Mouse (Mus musculus) spleen, adult 18-20 months (tissue): ENCODE measurements around the gene Gm11937.
A peak's percentile ranks its signal among the peaks of the same experiment; 100 is the strongest.

Experiments
- DNase-seq, 2 experiments: peaks; one replicate each; pipeline ENCODE4 v3.0.0; 2022; ENCODE audit warnings: mixed read lengths in 2 of 2

The Gm11937 gene

DNA sequence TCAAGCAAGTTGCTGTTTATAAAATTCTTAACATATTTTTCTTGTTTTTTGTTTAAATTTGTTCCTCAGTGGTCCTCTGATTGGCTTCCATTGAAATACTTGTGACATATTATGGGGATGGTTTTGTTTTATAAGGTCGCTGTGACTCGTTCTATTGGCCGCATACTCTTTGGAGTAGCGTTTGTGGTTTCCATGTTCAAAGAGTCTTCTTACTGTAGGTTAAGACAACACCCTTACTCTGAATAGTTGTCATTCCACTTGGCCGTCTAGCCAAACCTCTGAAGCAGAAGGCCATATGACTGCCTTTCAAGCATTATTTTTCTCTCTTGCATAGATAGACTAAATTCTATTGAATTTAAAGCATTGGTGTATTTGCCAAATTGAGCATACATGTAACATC is 28.9 kb downstream of the Gm11937 start:
- no peak for DNase-seq

DNA sequence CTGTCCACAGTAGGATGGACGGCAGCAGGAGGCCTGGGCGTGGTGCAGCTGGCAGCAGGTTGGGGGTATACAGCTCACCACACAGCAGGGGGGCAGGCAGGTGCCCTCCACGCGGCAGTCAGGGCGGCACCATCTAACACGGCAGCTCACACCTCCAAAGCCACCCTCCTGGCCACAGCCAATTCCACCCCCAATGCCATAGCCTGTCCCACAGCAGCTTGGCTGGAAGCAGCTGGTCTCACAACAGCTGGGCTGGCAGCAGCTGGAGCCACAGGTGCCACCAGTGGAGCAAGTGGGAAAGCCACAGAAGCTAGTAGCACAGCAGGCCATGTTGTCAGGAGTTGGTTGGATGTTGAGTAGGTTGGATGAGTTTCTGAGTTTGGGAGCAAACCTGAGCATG is 29.4 kb downstream of the Gm11937 start, which contains the start of gene Krtap1-5:
TSS of gene Krtap1-5 (minus strand) at position 381 of the 400 bp plus-strand sequence.
- no peak for DNase-seq

DNA sequence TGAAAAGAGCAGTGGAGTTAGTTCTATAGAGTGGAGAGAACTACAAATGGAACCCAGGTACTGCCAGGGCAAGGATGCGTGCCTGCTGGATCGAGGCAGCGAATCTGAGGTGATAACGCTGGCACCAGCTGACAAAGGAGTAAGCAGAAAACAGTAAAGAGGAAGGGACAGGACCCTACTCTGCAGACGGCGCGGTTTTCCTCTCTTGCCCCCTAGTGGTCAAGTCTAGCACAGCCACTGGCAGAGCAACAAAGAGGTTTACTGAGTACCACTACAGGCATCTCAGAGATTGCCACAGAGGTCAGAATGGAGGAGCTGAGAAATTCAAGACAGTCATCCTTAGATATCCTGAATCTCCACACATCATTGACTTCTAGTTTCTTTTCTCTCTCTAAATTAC is 35.9 kb downstream of the Gm11937 start:
- DNase-seq: peak; percentile 14 to 51

DNA sequence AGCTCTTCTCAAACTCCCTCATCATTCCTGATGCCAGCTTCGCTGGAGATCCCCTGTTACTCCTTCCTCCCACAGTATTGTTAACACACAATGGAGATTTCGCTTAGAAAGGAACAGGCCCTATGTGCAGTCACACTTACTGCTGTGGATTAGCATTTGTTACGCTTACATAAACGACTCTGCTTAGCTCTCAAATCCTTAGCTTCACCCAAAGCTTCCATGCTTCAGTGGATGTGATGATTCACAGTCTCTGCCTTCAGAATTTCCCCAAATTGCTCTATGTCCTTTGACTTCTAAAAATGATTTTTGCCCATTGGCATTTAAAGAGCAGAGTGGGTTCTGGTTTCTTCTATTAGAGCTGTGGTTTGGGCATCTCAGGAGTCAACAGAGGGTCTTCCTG is 36.8 kb downstream of the Gm11937 start:
- no peak for DNase-seq

DNA sequence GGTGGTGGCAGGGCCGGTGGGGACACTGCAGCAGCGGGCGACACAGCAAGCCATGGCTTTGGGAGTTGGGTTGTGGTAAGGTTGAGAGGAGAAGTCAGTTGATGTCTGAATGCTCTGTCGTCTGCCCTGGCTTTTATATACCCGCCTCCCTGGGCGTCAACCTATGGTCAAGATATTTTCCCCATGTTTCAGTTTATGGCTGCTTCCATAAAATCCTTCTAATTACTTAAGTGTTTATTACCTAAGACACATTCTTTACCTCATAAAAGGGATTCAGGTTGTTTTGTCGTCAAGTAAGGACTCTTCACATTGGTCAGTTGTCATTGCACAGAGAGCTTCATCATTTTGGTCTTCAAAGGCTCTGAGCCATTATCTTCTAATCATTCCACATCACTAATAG is 43.5 kb downstream of the Gm11937 start, which contains the start of gene Krtap3-1:
TSS of gene Krtap3-1 (minus strand) at position 101 of the 400 bp plus-strand sequence.
- no peak for DNase-seq

DNA sequence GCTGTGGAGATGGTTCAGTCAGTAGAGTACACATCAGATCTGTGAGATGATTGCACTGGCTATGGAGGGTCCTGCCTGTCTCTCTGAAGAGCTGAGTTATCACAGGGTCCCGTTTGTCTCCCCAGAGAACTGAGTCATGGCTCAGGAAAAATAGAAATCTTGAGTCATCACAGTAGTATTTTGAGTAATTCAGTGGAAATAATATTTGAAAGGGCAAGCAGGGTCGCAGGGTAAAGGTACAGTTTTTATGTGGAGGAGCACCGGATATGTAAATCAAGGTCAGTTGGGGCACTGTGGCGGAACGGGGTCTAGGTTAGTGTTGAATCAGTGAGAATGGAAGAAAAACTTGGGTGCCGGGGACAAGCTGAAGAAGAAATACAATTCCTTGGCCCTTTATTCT is 47.4 kb downstream of the Gm11937 start:
- DNase-seq: no peak
